Mouse (Mus musculus) splenic B cell, adult 2 months (primary cell): Measurements from ENCODE around the gene Myl6b.
A peak's percentile ranks its signal among the peaks of the same experiment; 100 is the strongest.
"Not testable (repeated sequence)": the region's sequence is repeated elsewhere in the genome, so short reads cannot be mapped to it uniquely, and the experiment has no call there.

Source experiments
- DNase-seq: peaks from one replicate; pipeline ENCODE4 v3.0.0-alpha.2; 2011; ENCODE audit warnings: low read depth, low spot score
- H3K27me3 ChIP-seq: 2 replicates; pipeline ENCODE4 v1.6.1; 2012; ENCODE audit warnings: mild to moderate bottlenecking, low read length, moderate library complexity, mixed read lengths; ENCODE audit not compliant: control insufficient read depth, poor library complexity, insufficient read depth, severe bottlenecking
- H3K36me3 ChIP-seq: 2 replicates; pipeline ENCODE4 v1.6.1; 2012; ENCODE audit warnings: mild to moderate bottlenecking, low read length, moderate library complexity, mixed read lengths; ENCODE audit not compliant: control insufficient read depth, poor library complexity, insufficient read depth, severe bottlenecking

The Myl6b gene

DNA sequence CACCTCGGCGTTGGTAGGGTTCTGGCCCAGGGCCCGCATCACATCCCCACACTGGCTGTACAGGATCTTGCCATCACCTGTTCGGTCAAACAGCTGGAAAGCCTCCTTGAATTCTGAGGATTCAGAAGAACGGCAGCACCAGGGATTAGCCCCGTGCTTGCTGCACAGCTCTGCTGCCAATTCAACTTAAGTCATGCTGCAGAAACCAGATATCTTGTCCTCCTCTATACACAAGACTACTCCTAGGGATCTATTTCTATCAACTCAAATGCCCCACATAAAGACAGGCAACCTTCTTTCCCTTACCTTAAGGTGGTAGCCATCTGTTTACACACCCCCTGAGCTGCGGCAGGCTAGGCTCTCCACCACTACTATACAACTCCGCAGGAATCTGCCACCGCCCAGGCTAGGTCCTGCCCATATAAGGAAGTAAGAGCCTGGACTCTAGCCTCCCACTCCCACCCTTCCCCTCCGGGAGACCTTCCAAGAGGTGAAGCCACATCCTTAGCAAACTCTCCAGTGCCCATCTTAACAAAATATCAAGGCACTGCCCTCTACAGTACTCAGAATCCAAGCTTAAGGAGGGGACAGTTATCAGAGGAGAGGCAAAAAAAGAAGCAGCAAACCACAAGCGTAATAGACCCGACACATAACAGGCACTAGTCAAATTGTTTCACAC is 5.7 kb downstream of the Myl6b start:
- DNase-seq = peak; percentile 45

DNA sequence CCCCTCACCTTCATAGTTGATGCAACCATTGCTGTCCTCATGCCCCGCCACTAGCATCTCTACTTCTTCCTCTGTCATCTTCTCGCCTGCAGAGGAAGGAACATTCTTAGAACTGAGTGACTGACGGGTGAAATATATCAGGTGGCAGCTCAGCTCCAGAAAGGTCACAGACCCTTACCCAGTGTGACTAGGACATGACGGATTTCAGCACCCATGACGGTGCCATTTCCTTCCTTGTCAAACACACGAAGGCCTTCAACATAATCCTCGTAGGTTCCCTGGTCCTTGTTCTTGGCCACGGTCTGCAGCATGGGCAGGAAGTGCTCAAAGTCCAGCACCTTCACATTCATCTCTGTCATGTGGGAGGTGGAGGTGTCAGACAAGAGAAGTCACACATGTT is 6.4 kb downstream of the Myl6b start:
- H3K36me3 ChIP-seq, DNase-seq: not testable (repeated sequence)

More for the DNA sequence above, 5.7 kb downstream of the Myl6b start:
- Histone ChIP-seq H3K36me3 (peaks cover 4% of the 10 kb centered on the region), H3K27me3 (no peaks in the 10 kb centered on the region)

DNA sequence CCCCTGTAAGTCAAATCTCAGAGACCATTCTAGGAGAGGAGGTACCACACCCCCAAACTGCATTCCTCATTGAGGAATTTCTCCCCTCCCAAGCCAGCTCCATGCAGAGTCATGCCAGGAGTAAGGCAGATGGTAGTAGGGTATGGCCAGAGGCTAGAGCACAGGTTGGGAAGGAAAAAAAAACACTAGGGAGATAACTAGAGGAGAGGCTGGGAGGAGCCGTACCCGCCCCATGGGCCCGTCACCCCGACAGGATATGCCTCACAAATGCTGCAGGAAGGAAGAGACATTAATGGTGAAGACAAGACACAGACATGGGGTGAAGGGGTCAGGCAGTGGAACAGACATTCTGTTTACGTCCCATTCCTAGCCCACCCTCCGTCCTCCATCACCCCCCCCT is 7.0 kb downstream of the Myl6b start:
- peaks cover 4% of the 10 kb centered on the region for H3K36me3 ChIP-seq
- no peaks in the 10 kb centered on the region for H3K27me3 ChIP-seq
- DNase-seq = no peak

More for the DNA sequence above, 6.4 kb downstream of the Myl6b start:
- H3K27me3 ChIP-seq = not testable (repeated sequence)

DNA sequence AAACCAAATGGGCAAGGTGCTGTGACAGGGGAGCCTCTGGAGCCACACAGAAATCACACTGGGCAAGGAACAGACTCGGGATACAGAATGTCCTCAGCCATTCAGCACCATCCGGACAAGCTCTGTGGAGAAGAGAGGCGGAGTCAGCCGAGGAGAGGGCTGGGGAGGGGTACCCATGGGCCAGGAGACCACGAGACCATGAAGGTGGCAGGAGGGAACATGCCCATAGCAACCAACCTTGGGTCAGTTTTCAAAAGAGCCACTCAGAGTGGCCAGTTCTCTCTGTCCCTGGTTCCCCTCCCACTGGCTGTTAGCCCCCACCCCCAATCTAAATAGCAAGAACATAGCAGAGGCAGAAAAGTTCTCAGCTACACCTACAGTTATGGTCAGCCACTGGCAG is 7.6 kb downstream of the Myl6b start:
- H3K27me3 ChIP-seq = no peaks in the 10 kb centered on the region
- peaks cover 4% of the 10 kb centered on the region for H3K36me3 ChIP-seq
- DNase-seq = no peak

DNA sequence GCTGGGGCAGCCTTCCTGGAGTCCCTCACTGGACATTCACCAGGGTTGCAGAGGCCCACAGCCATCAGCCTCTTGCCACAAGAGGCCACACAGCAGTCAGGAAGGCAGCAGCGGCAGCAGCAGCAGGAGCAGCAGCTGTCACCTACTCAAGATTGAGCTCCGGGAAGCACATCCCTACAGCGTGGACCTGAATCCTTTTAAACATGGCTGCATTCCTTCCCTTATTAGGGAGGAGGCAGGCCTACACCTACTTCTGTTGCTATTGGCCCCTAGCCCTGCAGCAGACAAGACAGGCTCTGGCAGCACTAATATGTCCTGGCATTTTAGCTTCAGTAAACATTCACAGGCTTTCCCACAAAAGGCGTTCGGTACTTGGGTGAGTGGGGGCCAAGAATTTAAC is 8.3 kb downstream of the Myl6b start:
- peaks cover 8% of the 10 kb centered on the region for H3K36me3 ChIP-seq
- DNase-seq = no peak

DNA sequence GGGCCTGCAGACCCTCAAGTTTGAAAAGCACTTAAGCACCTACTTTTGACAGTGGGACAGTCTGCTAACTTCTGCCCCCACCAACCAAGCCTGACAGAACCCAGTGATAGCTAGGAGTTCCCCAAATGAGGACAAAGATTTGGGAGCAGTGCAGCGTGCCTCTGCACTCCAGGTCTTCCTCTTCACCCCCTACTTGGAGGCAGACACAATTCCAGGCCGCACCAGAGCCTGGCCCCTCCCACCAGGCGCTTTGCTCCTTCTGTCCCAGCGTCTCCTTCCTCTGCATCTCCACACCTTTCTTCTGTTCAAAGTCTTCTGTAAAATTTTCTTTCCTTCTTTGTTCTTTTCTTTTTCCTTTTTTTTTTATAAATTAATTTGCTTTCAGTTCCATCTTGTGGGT is 8.7 kb downstream of the Myl6b start:
- no peaks in the 10 kb centered on the region for H3K27me3 ChIP-seq
- H3K36me3 ChIP-seq = peaks cover 8% of the 10 kb centered on the region
- no peak for DNase-seq

More for the DNA sequence above, 8.3 kb downstream of the Myl6b start:
- no peaks in the 10 kb centered on the region for H3K27me3 ChIP-seq

DNA sequence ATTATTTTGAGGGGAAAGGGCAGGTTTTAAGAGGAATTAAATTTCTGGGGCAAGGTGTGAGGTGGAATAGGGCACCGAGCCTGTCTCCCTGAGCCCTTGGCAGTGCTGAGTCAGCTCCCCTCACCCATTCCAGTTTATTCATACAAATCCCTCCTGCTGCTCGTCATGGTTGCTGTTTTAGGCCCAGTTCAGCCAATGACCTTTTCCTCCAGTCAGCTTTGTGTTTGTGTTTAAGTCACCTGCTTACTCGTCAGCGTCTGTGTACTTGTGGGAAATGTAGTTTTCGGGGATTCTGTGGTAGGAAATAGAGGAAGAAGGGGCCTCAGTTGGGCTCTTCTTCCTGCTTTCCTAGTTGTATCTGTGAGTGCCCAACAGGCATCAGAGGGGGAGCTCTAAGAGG is 9.1 kb downstream of the Myl6b start:
- H3K27me3 ChIP-seq = no peaks in the 10 kb centered on the region
- no peak for DNase-seq
- peaks cover 8% of the 10 kb centered on the region for H3K36me3 ChIP-seq

DNA sequence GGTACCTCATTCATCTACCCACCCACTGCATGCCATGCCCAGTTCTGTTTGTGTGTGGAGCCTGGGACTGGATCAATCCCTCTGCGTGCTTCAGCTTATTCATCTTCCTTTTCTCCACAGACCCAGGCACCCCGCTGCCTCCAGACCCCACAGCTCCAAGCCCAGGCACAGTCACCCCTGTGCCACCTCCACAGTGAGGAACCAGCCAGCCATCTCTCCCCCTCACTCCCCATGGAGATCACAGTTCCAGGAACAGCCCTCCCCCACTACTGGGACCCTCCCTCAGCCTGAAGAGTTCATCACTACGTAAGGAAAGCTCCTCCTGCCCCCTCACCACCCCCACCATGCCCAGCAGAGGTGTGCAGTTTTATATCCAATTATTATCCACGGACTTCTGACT is 9.7 kb downstream of the Myl6b start:
- Histone ChIP-seq H3K36me3 (peaks cover 9% of the 10 kb centered on the region), H3K27me3 (no peaks in the 10 kb centered on the region)
- DNase-seq = no peak

DNA sequence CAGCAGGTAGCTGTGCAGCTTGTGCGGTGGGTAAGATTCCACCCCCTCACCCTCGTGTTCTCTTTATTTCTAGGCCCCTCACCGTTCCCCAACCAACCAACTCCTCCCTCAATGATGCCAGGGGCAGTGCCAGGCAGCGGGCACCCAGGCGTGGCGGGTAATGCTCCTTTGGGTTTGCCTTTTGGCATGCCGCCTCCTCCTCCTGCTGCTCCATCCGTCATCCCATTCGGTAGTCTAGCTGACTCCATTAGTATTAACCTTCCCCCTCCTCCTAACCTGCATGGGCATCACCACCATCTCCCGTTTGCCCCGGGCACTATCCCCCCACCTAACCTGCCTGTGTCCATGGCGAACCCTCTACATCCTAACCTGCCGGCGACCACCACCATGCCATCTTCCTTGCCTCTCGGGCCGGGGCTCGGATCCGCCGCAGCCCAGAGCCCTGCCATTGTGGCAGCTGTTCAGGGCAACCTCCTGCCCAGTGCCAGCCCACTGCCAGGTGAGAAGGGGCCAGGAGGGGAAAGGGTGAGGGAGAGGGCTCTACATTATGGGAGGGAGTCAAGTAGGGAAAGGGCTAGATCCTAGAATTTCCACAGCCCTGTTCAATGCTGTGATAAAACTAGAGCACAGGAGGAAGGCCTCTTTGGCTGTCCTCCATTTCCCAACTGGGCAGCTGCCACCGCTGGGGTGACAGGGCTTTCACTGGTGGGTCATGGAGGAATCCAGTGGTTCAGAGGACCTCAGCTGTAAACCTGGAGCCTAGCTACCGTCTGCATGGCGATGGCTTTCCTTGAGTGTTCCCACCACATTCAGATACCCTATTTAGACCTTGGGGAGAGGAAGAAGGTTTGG is 10.4 kb downstream of the Myl6b start:
- H3K27me3 ChIP-seq = no peaks in the 10 kb centered on the region
- peaks cover 9% of the 10 kb centered on the region for H3K36me3 ChIP-seq
- no peak for DNase-seq

DNA sequence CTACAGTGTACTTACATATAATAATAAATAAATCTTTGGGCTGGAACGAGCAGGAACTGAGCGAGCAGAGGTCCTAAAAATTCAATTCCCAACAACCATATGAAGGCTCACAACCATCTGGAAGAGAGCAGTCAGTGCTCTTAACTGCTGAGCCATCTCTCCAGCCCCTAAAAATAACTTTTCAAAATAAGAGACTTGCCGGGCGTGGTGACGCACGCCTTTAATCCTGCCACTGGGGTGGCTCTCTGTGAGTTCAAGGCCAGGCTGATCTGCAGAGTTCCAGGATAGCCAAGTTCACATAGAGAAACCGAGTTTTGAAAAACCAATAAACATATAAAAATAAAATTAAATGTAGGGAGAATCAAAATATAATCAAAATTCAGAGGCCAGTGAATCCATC is 12.1 kb downstream of the Myl6b start:
- DNase-seq = no peak
- Histone ChIP-seq H3K36me3 (peaks cover 14% of the 10 kb centered on the region), H3K27me3 (no peaks in the 10 kb centered on the region)

DNA sequence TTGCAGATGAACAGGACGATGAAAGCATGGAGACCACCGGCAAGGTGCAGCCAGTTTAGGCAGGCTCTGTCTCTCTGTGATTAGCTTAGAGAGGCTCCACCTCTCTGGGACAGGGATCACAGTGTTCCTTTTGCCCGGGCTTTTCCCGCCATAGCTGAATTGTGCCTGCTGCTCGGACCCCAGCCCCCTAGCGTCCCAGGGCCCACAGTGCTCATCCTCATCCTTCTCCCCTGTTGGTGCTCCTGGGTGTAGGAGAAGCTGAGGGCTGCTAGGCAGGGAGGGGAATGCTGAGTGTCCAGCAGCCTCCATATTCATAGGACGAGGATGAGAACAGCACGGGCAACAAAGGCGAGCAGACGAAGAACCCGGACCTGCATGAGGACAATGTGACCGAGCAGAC is 24.1 kb downstream of the Myl6b start:
- Histone ChIP-seq H3K27me3 (no peaks in the 10 kb centered on the region), H3K36me3 (peaks cover 19% of the 10 kb centered on the region)
- no peak for DNase-seq

DNA sequence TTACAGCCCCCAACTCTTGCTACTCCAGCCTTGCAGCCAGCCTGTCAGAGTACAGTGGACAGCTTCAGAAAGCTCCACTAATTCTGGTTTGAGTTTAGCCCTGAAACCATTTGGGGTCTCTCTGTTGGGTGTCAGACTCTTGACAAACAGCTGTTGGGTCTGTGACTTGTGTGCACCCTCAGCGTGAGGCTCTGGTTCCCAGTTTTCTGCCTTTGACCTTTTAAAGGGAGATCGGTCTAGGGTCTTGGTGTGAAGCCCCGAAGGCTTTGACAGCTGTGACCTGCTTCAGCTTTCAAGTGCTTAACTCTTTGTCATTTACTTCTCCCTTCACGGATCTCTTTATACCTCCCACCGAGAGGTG is 38.2 kb downstream of the Myl6b start:
- Histone ChIP-seq H3K27me3 (no peaks in the 10 kb centered on the region), H3K36me3 (peaks cover 4% of the 10 kb centered on the region)
- no peak for DNase-seq

DNA sequence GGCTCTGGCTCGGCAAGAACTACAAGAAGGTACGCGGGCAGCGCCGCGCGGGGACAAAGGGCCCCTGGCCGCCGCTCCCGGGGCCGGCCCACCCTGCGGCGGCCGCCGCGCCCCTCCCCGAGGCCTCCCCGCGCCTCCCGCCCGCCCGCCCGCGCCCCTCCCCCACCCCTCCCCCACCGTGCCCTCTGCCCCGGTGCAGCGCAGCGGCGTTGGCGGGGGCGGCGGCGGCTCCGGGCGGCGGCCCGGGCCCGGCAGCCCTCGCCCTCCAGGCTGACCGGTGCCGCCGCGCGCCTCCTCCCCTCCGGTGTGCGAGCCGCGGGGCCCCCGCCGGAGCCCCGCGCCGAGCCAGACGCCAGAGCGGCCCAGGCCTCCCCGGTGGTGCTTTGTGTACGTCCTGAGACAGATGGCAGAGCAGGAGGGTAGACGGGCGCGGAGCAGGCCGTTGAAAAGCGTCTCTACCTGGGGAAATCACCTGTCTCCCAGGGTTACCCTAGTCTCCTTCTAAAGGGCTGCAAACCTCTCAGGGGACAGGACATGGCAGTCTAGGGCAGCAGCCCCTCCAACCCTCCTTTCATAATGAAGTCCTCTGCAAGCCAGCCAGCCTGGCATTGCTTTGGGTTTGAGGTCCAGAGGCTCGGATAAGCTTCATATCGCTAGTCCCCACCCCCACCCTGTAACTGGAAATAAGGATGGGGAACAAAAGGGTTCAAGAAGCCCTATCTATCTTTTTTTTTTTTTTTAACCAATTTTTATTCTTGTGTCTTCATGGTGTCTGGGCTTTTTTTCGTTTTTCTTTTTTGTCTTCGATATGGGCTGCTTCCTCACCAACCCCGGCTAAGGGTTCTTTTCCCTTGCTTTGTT is 38.8 kb downstream of the Myl6b start:
- peak; percentile 53 for DNase-seq
- Histone ChIP-seq H3K27me3 (no peaks in the 10 kb centered on the region), H3K36me3 (peaks cover 4% of the 10 kb centered on the region)

DNA sequence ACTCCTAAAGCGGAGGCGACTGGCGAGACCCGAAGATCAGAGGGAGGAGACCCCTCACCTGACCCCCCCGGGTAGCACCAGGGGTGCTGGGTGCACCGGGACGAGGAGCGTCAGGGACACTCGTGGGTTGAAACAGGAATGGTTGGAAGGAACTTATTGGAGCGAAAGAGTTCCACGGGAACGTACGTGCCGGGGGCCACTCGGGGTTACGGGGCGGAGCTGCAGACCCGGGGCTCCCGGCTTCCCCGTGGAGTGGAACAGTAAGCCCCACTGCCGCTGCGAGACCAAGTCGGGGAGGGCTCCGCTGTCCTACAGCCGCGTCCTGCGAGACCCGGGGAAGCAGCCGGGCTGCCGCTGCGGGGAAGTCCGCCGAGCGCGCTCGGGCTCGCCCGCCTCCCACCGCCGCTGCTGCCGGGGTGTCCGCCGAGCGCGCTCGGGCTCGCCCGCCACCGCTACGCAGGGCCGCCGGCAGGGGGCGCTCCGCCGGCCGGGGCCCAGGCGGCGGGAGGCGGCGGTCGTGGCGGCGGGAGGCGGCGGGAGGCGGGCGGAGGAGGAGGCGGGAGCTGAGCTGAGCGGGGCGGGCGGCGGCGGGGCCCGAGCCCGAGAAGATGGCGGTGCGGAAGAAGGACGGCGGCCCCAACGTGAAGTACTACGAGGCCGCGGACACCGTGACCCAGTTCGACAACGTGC is 39.6 kb downstream of the Myl6b start, which contains the start of gene Smarcc2:
Gene Smarcc2, plus strand, starts transcription at position 530 of the 690 bp plus-strand sequence.
- peaks cover 4% of the 10 kb centered on the region for H3K36me3 ChIP-seq
- peak; percentile 87 for DNase-seq
- H3K27me3 ChIP-seq = no peaks in the 10 kb centered on the region
